Mouse (Mus musculus): Measurements from ENCODE around the gene Ctf1. TPM values are rescaled to one million over a fixed set of nuclear protein-coding genes. Genes with fewer than 3 reads are reported as not detected.

Ctf1 gene
- total and polyA plus RNA-seq, 3 experiments: 2.8 to 7.2 TPM; not detected in 1

DNA sequence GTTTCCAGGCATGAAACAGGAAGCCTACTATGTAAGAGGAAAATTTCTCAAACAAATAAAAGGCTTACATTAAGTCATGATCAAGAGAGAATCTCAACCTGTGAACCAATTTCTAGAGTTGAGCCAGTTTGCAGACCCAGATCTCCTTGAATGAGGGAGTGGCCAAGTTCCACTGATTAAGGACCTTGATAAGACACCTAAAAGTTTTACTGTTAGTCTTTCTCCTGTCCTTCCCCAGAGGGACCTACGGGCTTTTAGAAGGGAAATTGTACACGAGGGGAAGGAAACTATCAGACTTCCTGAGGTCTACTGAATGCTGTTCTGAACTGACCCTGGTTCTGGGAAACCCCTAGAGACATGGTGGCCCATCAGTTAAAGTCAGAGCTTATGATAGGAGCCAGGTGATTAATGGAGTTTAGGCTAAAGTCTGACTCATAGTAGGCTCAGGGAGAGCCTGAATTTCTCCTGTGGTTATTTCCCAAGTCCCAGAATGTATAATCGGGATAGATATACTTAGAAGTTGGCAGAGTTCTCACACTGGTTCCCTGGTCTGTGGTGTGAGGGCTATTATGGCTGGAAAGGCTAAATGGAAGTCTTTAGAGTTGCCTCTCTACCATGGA is 11.7 kb upstream of the Ctf1 start:
- peaks cover 10 to 11% of the 10 kb centered on the region in 2 experiments for H3K4me1 ChIP-seq (ENCODE audit: control insufficient read depth in 1 of 2, insufficient read depth in 2 of 2, low read length in 2 of 2)
- TF ChIP-seq GATA1 (IDR thresholded peaks at IDR 0.05; ENCODE audit: low read depth, low read length) (peak; percentile 78), POLR2AphosphoS2 (IDR thresholded peaks at IDR 0.05; ENCODE audit: low read length) (no peak), EP300 (IDR thresholded peaks at IDR 0.05; ENCODE audit: low read depth in 1 of 2, low read length in 2 of 2) (0 out of 4 replicates have a peak, but pooled peaks of 1 of the 2 experiments have one; percentile 10), BHLHE40 (IDR thresholded peaks at IDR 0.05; ENCODE audit: borderline replicate concordance, low read depth, low read length) (no peak)
- H3K79me2 ChIP-seq (ENCODE audit: control insufficient read depth, insufficient read depth, low read length, poor library complexity): no peaks in the 10 kb centered on the region
- H3K9me3 ChIP-seq (replicated peaks; ENCODE audit: insufficient read depth, low read length): no peaks in the 10 kb centered on the region
- H3K9ac ChIP-seq (ENCODE audit: control insufficient read depth, low read depth, low read length, poor library complexity, severe bottlenecking): no peak overlapping the region
- peaks cover 0 to 9% of the 10 kb centered on the region in 2 experiments; a peak in 2 of 4 replicates for H3K36me3 ChIP-seq (ENCODE audit: control insufficient read depth in 1 of 2, insufficient read depth in 2 of 2, low read length in 2 of 2)
- DNase-seq (ENCODE audit: low read depth, low spot score): peak; percentile 35
- H3K27ac ChIP-seq (ENCODE audit: control insufficient read depth, low read depth, low read length): no peak overlapping the region
- H3K27me3 ChIP-seq (ENCODE audit: control insufficient read depth in 1 of 2, insufficient read depth in 2 of 2, low read length in 2 of 2): no peaks in the 10 kb centered on the region
- H3K4me3 ChIP-seq (ENCODE audit: control insufficient read depth in 1 of 2, insufficient read depth in 1 of 2, low read depth in 2 of 2, low read length in 2 of 2): no peak overlapping the region

DNA sequence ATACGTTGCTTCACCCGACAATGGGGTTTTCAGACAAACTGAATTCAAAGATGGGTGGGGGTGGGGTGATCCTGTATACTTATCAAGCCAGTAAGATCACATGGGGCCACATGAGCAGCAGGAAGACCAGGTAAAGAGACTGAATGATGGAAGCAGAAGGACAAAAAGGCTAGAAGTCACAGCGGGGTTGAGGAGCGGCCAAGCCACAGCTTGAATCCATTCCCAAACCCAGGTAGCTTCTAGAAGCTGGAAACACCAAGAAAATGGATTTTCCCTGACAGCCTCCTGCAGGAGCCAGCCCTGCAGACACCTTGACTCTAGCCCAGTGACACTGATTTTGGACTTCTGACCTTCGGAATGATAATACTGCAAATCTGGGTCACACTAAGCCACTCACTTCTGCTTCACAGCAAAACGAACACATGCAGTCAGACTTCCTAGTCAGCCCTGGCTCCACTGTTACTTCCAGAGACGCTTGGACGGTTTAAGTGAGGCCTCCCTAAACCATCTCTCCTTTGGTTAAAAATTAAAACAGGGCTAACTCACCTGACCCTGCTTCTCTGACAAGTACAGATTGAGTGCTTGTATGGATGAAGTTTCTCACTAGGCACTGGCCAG is 8.9 kb upstream of the Ctf1 start:
- no peak for DNase-seq (ENCODE audit: low read depth, low spot score)
- no peak overlapping the region for H3K4me3 ChIP-seq (ENCODE audit: control insufficient read depth in 1 of 2, insufficient read depth in 1 of 2, low read depth in 2 of 2, low read length in 2 of 2)
- H3K27ac ChIP-seq (ENCODE audit: control insufficient read depth, low read depth, low read length): no peak overlapping the region
- H3K4me1 ChIP-seq (ENCODE audit: control insufficient read depth in 1 of 2, insufficient read depth in 2 of 2, low read length in 2 of 2): peaks cover 11 to 14% of the 10 kb centered on the region in 2 experiments
- no peaks in the 10 kb centered on the region for H3K9me3 ChIP-seq (replicated peaks; ENCODE audit: insufficient read depth, low read length)
- peaks cover 5% of the 10 kb centered on the region for H3K79me2 ChIP-seq (ENCODE audit: control insufficient read depth, insufficient read depth, low read length, poor library complexity)
- no peak overlapping the region for H3K9ac ChIP-seq (ENCODE audit: control insufficient read depth, low read depth, low read length, poor library complexity, severe bottlenecking)
- peaks cover 0 to 9% of the 10 kb centered on the region in 2 experiments; a peak in 2 of 4 replicates for H3K36me3 ChIP-seq (ENCODE audit: control insufficient read depth in 1 of 2, insufficient read depth in 2 of 2, low read length in 2 of 2)
- no peaks in the 10 kb centered on the region for H3K27me3 ChIP-seq (ENCODE audit: control insufficient read depth in 1 of 2, insufficient read depth in 2 of 2, low read length in 2 of 2)
- TF ChIP-seq GATA1 (IDR thresholded peaks at IDR 0.05; ENCODE audit: low read depth, low read length) (no peak), E2F4 (IDR thresholded peaks at IDR 0.05; ENCODE audit: borderline replicate concordance, low read depth, low read length) (no peak), ZMIZ1 (IDR thresholded peaks at IDR 0.05; ENCODE audit: low read depth, low read length) (no peak), MXI1 (IDR thresholded peaks at IDR 0.05; ENCODE audit: low read depth, low read length) (no peak), CTCF (IDR thresholded peaks at IDR 0.05 in 2 of 3, conservative IDR thresholded peaks at IDR 0.05 in 1 of 3; ENCODE audit: control insufficient read depth in 1 of 3, insufficient read depth in 1 of 3, low read depth in 2 of 3, low read length in 3 of 3, poor library complexity in 1 of 3, severe bottlenecking in 1 of 3) (no peak), MAX (IDR thresholded peaks at IDR 0.05; ENCODE audit: low read length) (no peak), ETS1 (IDR thresholded peaks at IDR 0.05; ENCODE audit: low read depth, low read length) (no peak), CHD2 (IDR thresholded peaks at IDR 0.05; ENCODE audit: low read length) (no peak), KAT2A (conservative IDR thresholded peaks at IDR 0.05; ENCODE audit: low read depth, low read length) (no peak), MAZ (IDR thresholded peaks at IDR 0.05; ENCODE audit: low read depth, low read length) (no peak), TAL1 (IDR thresholded peaks at IDR 0.05; ENCODE audit: low read length) (no peak), UBTF (IDR thresholded peaks at IDR 0.05; ENCODE audit: borderline replicate concordance, insufficient read depth, low read depth, low read length) (no peak), BHLHE40 (IDR thresholded peaks at IDR 0.05; ENCODE audit: borderline replicate concordance, low read depth, low read length) (no peak), ZC3H11A (IDR thresholded peaks at IDR 0.05; ENCODE audit: low read depth, low read length) (no peak), NELFE (IDR thresholded peaks at IDR 0.05; ENCODE audit: low read depth, low read length) (no peak), RAD21 (IDR thresholded peaks at IDR 0.05; ENCODE audit: low read depth, low read length) (no peak), SIN3A (IDR thresholded peaks at IDR 0.05; ENCODE audit: low read length) (no peak), ZKSCAN1 (IDR thresholded peaks at IDR 0.05; ENCODE audit: low read depth, low read length) (no peak), MYB (IDR thresholded peaks at IDR 0.05; ENCODE audit: low read depth, low read length) (no peak), NRF1 (IDR thresholded peaks at IDR 0.05; ENCODE audit: insufficient read depth, low read depth, low read length, poor library complexity, severe bottlenecking) (no peak)

Data from MEL (cell line).